Mouse (Mus musculus) ovary, postnatal 36 days (tissue): ENCODE measurements around the gene Cnksr3.

Experiments used
- DNase-seq: peaks from one replicate; pipeline ENCODE4 v3.0.0; 2022; ENCODE audit warnings: low spot score, mixed read lengths

Cnksr3 gene

GRCm38 (mm10) chr10:7196668-7197400 is 15.2 kb downstream of the Cnksr3 start:
- no peak for DNase-seq

GRCm38 (mm10) chr10:7195927-7196326 is 16.1 kb downstream of the Cnksr3 start:
- no peak for DNase-seq

GRCm38 (mm10) chr10:7191721-7192413 is 20.2 kb downstream of the Cnksr3 start:
- no peak for DNase-seq

GRCm38 (mm10) chr10:7189194-7189593 is 22.8 kb downstream of the Cnksr3 start:
- no peak for DNase-seq

- no peak for DNase-seq
These were observed 24.2 kb downstream of the Cnksr3 start for GRCm38 (mm10) chr10:7187881-7188280.

GRCm38 (mm10) chr10:7186992-7187391 is 25.0 kb downstream of the Cnksr3 start:
- no peak for DNase-seq

- DNase-seq = no peak
These were observed 26.0 kb downstream of the Cnksr3 start for GRCm38 (mm10) chr10:7186018-7186417.

- DNase-seq = no peak
These were observed 28.8 kb downstream of the Cnksr3 start for GRCm38 (mm10) chr10:7183171-7183631.

- DNase-seq = no peak
These were observed 29.4 kb downstream of the Cnksr3 start for GRCm38 (mm10) chr10:7182555-7183170.

GRCm38 (mm10) chr10:7180296-7180695 is 31.7 kb downstream of the Cnksr3 start:
- no peak for DNase-seq

- no peak for DNase-seq
These were observed 33.5 kb downstream of the Cnksr3 start for GRCm38 (mm10) chr10:7178571-7178970.

GRCm38 (mm10) chr10:7176205-7176910 is 35.7 kb downstream of the Cnksr3 start:
- no peak for DNase-seq

GRCm38 (mm10) chr10:7174480-7174879 is 37.6 kb downstream of the Cnksr3 start:
- no peak for DNase-seq

- DNase-seq = no peak
These were observed 38.9 kb downstream of the Cnksr3 start for GRCm38 (mm10) chr10:7173098-7173497.

GRCm38 (mm10) chr10:7170434-7170833 is 41.6 kb downstream of the Cnksr3 start:
- DNase-seq = no peak

GRCm38 (mm10) chr10:7163031-7163430 is 49.0 kb downstream of the Cnksr3 start:
- no peak for DNase-seq

GRCm38 (mm10) chr10:7159061-7159511 is 53.0 kb downstream of the Cnksr3 start:
- DNase-seq = no peak

- DNase-seq = no peak
These were observed 53.6 kb downstream of the Cnksr3 start for GRCm38 (mm10) chr10:7158285-7159060.

GRCm38 (mm10) chr10:7154877-7155276 is 57.2 kb downstream of the Cnksr3 start:
- DNase-seq = no peak

GRCm38 (mm10) chr10:7152926-7153325 is 59.1 kb downstream of the Cnksr3 start:
- DNase-seq = no peak
